Mouse (Mus musculus) C2C12 (cell line): ENCODE results near the gene Nol3.

Experiments used
- CTCF ChIP-seq: IDR thresholded peaks from one replicate; pipeline ENCODE4 v1.5.1; 2011; ENCODE audit not compliant: control insufficient read depth, insufficient read depth, insufficient read length
- FOSL1 ChIP-seq: IDR thresholded peaks from one replicate; pipeline ENCODE4 v1.8.0; 2011; ENCODE audit warnings: mild to moderate bottlenecking, low read length; ENCODE audit not compliant: poor library complexity, insufficient read depth, severe bottlenecking
- MAX ChIP-seq: IDR thresholded peaks from one replicate; pipeline ENCODE4 v1.6.1; 2011; ENCODE audit warnings: mild to moderate bottlenecking, control low read depth
- USF1 ChIP-seq: IDR thresholded peaks from one replicate; pipeline ENCODE4 v1.6.1; 2011; ENCODE audit warnings: low read depth, mild to moderate bottlenecking, control low read depth, moderate library complexity

DNA sequence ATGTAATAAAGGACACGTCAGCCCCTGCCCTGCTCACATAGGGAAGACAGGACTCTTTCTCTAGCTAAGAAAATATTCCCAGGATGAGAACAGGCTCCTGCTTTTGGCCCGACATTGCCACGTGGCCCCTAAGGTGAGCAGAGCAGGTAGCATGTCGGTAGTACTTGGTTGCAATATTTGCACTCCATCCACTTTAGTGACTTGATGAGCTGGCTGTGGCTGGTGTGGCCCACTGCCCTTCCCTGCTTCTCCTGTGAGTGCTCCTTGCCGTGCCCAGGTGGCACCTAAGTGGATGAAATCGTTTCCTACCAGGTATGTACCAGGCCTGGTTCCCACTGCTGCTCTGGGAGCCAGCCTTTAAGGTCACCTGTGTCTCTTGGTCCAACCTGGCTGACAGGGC is 24.0 kb upstream of the Nol3 start:
- TF ChIP-seq USF1, result no peak
- TF ChIP-seq CTCF, result no peak
- no peak for TF ChIP-seq MAX
- TF ChIP-seq FOSL1, result no peak
